Mouse (Mus musculus) heart, postnatal 4 days (tissue): Measurements from ENCODE around the gene Nr2f2. TPM values are rescaled to one million over a fixed set of nuclear protein-coding genes. Genes with fewer than 3 reads are reported as not detected.

Experiments used
- DNase-seq: peaks from one replicate; pipeline ENCODE4 v3.0.0; 2021
- total RNA-seq, 2 experiments: library from RNA; stranded (reverse); gene quantifications; 2 replicates each; pipeline ENCODE4 v1.2.3; 2021

Gene Nr2f2
- total RNA-seq, 2 experiments from 2014 or later, result 34.3 to 35.0 TPM

DNA sequence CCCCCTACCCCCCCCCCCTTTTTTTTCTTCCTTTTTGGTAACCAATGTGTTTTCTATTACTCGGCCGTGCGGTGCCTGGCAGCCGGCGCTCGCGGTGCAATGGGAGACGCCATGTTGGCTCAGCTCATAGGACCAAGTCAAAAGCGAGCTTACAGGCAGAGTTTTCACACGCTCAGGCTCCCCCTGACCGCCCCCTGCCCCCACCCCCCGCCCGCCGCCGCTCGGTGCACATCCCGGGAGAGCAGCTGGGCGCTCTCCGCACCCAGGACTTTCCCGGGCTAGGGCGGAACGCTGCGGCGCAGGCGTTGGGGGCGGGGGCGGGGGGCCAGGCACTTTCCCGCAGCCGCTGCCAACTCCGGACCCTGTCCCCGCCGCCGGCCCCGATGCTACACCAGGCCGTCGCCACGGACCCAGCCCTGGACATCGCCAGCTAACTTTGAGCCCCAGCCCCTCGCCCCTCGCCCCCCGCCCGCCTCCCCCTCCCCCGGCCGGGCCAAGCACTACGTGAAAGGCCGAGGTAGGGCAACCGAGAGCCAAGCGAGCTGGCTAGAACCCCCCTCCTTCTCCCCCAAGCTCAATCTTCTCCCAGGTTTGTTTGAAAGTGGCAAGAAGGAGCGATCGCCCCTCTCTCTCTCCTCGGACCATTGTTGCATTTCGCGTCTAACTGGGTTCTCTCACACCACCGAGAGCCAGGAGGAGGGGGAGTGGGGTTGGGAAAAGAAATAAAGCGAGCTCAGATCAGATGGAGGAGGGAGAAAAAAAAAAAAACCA is 15.6 kb downstream of the Nr2f2 start:
- peak; percentile 67 for DNase-seq

DNA sequence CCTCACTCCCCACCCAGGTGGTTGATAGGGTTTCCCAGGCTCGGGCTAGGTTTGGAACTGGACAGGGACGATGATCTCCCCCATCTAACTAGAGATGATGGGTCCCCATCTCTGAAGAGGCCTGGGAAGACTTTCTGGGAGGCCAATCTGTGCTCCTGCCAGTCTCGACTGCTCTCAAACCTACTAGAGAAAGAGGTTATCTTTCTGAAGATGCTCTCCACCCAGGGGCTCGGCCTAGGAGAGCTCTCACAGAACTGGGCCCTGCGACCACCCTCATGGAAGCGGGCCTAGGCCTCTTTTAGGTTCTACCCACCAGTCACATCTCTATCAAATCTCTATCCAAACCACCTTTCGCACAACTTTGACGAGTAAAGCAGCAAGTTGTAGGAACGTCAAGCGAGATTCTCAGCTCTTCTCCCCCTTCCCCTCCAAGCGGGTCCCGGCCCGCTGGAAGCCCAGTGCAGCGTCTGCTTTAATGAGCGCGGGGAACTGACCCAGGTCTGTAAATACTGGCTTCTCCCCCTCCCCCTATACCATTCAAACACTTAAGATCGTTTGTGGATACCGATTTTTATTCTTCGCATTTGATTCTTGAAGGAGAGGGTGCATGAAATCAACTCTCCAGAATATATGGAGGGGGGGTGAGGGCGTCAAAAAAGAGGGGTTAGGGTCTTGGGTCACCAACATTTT is 16.4 kb downstream of the Nr2f2 start:
- DNase-seq, result no peak

DNA sequence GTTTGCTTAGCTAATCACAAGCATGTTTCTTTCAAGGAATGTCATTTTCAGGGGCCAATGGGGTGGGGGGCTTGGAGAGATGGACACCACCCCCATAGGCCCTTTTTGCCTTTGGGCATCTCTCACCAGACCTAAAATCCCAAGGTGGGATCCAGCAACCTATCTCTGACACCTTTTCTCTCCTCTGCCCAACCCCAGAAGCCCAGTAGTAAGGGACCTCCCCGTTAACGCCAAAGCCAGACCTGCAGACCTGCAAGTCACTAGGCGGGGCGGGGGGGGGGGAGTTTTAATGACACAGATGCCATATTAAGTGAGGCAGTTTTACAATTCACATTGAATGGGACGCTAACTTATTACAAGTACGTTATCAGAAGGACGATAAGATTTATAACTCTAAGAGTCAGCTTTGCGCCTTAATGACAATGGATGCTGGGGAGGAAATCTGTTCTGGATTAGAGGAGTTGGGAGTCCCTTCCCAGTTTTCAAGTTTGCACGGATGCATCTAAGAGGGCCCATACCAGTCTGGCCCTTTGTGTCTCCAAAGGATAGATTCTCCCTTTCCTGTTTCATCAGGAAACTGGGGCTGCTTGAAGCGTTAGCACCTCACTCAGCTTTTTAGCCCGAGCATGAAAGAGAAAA is 17.4 kb downstream of the Nr2f2 start:
- no peak for DNase-seq

DNA sequence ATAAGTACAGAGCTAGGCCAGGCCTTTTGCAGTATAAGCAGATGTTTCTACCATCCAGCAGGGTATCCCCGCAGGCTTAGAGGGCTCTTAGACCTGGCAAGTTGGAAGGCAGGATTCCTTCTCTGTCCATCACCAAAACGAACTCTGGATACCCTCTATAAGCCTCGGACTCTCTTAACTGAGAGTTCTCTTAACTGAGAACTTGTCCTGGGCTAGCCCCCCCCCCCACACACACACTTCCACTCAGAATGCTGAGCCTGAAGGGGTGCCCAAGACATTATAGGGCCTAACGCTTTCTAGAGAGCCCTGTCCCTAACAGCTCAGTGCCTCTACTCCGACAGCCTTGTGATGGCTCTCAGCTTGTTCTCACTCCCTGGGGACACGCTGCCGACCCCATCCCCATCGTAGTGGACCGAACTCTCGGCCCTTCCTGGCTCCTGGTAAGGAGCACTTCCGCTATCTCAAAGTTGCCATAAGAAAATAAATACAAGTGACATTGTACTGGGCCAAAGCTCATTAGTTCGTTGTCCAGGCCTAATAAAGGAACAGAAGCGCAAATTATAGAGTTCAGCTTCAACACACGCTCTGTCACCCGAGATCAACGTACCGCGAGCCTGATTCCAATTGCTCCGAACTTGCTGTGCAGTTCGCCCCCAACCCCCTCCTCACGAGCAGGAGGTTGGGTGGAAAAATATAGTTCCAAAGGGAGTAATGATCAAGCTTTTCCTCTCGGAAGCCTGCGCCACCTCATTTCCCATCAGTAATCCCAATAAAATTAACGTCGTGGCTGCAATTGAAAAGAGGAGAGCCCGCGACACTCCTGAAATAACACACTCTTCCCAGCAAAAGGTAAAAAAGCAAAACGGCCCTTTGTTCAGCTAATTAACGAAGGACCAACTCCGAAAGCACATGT is 18.2 kb downstream of the Nr2f2 start:
- DNase-seq, result no peak

DNA sequence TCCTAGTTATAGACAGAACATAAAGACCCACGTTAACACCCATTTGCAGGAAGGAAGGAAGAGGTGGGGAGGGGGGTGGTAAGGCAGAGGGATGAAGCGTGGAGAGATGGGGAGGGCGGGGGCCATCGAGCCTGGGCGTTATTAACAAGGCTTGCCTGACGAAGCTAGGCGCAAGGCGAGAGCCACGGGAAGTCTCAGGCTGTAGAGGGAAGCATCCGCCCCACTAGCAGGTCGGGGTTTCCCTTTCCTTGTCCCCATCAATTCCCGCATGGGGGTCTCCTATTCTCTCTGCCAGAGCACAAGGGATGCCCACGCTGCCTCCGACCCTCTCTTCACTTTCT is 18.9 kb downstream of the Nr2f2 start:
- no peak for DNase-seq

DNA sequence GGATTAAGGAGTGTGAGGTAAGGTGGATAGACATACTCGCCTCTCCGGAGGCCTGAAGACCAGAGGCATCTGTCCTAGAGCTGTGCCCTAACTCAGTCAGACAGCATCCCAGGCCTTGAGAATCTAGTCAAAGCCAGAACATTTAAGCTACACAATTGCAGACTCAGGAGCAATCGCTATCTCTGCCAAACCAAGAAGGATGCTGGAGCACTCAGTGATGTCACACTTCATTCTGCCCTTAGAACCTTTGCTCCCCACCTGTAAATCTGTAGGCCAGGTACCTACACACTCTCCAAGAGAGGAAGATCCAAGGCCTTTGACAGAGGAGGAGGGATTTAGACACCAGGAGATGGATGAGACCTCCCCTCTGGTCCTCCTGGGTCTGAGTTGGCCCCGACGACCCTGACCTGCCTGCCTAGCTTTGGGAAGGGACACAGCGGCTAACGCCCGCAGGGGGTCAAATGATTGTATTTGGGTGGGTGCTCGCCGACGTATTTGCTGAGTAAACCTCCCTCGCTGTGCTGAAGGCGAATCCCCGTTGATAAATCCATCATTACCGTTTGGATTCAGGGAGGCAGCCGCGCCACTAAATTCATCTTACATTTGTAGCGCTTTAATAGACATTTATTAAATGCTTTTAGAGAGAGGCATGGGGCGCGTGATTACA is 19.5 kb downstream of the Nr2f2 start:
- no peak for DNase-seq

DNA sequence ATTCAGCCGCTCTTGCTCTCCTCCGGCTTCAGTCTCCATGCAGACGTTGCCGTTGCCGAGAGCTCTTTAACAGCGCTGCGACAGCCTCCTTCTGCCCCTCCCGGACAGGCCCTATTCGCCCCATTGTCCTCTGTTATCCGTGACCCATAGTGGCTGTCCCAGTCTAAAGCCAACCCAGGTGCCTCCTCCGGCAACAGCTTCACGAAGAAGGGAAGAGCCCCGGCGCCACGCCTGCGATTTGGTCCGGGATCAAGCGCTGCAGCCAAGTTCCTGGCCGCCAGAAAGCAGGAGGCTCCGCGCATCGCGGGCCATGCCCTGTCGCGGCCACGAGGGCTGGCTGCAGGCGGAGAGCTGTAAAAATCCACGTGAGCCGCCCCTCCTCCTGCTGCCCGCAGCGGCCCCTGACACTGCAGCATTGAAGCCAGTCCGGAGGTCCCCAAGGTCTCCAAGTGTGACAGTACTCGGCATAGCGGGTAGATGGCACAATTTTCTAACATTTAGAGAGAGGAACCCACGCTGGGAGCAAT is 20.5 kb downstream of the Nr2f2 start:
- peak; percentile 80 for DNase-seq

DNA sequence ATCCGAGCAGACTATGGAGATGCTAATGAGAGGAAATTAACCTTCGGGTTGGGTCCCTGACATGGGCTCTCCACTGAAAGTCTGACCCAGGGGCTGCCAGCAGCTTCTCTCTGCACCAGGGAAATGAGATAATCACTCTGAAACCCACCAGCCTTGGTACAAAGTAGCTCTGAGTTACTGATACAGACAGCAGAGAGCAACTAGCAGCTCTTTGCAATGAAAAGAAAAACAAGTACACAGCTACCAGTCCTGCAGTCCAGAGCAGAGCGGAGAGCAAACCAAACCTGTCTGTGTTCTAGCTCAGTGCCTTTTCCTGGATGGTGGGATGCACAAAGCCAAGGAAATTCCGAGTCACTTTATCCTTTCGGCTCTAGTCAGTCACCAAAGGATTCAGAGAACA is 23.1 kb downstream of the Nr2f2 start:
- no peak for DNase-seq

DNA sequence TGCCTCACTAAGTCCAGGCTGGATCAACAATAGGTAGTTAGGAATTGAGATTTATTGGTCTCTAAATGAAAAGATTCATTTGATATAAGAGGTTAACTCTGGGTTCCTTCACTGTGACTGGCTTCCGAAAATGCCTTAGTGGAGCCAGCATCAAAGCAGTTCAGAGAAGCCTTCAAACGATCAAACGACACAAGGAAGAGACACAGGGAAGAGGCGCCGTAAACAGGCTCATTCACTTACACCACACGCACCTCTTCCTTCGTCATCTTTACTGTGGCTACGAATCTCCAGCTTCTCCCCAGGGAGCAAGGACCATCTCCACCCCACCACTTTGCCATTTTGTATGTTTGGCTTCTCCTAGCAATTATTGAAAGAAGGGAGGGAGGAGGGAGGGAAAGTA is 23.8 kb downstream of the Nr2f2 start:
- DNase-seq, result no peak

DNA sequence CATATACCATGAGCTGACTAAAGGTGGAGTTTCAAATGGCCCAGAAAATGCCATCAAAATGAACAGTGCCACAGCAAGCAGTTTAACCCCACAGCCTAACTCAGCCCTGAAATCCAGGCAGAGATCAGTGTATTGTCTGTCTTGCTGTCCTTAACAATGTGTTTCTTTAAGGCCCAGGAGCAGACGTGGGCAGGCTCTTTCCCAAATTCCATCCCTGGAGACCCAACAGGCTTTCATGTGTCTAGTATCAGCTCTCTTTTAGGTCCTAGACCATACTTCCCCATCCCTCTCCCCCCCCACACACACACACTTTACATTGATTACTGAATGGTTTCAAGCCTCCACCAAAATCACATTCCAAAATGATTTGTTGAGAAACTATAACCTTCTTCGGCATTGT is 24.5 kb downstream of the Nr2f2 start:
- DNase-seq, result no peak

DNA sequence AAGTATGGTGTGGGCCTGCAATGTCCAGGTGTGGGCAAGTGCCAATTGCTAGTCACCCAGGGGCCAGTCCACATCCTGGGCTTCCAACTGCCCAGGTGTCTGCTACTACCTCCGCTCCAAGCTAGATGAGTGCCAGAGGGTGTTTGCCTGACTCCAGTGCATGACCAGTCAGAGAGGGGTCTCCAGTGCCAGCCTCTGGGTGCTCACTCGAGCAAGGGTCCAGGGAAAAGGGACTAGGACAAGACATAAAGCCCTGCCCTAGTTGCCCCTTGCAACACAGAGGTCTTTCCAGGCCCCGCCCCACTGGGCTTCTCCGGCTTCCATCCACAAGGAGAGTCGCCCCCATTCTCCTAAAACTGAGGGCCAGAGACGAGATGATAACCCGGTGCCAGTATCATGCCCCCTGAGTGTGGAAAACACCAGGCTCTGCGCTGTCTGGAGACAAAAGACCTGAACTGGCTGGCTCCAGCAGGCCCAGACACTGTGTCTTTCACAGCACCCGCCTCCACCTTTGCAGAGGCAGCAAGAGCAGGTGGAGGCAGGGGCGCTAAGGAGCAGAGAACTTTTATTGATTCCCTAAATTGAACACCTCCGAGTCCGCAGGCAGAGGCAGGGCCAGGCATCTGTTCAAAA is 26.4 kb downstream of the Nr2f2 start:
- DNase-seq, result no peak

DNA sequence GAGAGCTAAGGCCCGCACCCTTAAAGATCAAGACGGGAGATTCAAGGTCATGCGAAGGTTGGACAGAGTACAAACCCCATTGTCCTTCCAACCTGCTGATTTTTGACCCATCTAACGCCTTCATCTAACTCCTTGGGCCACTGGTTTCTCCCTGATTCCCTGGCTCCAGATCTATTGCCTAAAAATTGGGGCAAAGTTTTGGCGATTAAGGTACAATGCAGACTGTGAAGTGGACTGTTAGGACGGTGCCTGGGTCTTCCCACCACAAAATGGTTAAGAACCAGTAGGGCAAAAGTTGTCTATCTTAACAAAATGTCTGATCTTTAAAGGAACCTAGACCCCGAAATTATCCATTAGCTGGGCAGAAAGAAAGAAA is 28.3 kb downstream of the Nr2f2 start:
- DNase-seq, result no peak

DNA sequence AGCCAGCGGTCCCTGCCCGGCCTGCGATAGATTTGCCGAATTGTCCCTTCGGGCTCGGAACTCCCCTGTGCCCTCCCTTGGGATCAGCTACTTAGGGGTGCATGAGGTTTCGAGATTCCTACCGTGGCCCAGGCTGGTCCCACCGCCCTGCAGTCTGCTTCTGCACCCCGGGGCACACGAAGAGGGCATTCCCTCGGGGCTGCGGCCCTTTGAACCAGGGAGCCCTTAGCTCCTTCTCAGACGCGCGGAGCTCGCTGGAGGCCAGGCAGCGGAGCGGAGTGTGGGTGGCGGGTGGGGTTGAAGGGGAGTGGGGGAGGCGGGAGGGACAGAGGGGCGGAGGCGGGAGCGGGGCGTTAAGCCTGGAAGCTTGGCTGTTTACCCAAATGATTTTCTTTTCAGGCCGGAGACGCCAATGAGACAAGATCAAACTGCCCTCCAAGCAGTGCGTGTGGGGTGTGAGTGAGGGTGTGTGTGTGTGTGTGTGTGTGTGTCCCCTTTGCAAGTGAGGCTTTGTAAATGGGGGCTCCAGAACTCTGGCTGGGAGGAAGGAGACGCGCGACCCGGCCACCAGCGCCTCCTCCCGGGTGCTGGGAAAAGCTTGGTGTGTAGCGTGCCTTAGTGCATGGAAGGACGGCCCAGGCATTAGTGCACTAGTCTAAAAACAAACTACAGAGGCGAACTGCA is 28.8 kb downstream of the Nr2f2 start:
- no peak for DNase-seq

DNA sequence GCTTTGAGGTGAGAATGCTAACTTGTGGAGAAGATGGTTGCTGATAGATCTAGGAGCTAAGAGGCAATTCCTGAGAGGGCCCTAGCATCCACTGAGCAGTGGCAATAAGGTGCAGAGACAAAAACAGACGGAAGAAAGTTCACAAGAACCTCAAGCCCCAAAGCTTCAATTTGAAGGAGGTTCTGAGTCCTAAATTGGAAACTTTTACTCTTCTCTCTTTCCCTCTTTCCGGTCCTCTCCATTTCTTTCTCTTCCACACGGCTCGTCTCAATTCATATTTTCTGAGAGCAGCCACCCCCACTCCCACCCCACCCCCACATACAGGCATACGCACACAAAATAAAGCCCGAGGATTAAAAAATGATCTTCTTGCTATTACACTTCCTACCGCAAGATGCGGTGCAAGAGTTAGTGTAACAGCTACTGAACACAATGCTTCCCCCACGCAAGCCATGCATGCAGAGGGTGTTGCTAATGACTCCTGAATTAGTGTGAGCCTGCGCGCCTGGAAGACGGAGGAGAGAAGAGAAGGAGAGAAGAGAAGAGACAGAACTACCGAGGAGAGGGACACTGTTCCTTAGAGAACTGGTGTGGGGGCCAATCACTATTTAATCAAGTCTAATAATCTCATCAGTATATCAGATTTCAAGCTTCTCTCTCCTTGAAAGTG is 29.8 kb downstream of the Nr2f2 start:
- DNase-seq, result no peak

DNA sequence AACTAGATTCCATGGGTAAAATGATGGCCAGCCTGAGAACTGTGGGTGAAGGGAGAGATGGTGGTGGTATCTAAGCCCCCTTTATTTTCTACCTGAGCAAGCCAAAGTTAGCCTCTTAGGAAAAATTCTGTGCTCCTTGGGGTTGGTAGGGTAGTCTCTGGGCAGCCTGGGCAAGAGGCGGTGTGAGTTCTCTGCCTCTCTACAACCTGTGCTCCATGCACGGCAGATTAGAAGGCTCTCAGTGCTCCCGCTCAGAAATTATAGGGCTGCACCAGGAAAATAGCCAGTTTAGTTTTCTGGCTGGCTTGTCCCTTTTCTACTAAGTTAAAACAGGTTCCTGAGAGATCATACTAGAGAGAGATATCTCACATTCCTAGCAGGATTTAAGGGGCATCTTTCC is 30.4 kb downstream of the Nr2f2 start:
- DNase-seq, result no peak

DNA sequence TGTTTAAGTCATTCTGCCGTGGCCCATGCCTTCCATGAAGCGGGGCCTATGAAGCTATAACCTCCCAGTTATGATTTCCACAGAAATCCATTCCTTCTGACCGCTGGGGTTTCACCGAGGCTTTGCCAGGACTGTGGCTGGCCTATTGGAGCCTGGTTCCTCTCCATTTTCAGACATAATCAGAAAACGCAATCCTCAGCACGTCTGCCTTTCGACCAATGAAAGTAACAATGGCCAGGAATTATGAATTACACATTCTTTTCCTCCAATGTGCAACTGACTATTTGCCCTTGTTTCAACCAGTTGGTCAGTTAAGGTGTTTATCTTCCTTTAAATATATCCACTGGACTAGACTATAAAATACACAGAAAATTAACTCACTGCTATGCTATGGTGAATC is 31.1 kb downstream of the Nr2f2 start:
- DNase-seq, result no peak

DNA sequence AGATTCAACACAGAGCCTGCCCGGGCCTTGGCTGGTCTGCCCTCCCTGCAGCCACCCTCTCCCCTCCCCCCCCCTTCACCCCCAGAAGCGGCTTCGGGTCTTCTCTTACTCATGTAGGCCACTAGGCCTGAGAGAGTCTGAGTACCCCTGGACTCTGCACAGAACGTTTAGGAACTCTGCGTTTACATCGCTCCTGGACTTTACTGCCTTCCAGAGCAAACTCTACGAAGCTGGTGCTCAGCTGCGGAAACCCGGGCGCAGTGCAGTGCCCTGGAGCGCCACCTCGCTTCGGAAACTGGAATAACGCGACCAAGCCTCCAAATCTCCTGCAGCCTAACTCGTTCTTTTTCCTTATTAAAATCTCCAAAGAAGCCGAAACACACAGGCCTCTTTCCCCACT is 31.7 kb downstream of the Nr2f2 start:
- peak; percentile 88 for DNase-seq

DNA sequence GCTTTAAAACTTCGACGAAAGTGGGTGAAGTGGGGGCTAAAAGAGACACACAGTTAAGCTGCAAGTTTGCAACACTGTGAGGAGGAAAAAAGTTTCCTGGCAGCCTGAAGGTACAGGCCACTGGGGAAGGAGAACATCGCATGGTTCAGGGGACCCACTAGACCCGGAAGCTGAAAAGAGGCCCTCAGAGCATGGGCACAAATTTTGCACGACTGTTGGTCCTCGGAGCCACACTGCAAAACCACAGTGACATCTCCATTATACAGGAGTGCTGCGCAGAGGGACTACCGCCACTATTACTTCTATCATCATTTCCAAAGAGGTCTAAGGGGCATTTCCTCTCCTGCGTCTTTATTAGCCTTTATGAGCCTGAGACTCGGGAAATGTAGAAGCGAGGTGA is 32.7 kb downstream of the Nr2f2 start:
- no peak for DNase-seq

DNA sequence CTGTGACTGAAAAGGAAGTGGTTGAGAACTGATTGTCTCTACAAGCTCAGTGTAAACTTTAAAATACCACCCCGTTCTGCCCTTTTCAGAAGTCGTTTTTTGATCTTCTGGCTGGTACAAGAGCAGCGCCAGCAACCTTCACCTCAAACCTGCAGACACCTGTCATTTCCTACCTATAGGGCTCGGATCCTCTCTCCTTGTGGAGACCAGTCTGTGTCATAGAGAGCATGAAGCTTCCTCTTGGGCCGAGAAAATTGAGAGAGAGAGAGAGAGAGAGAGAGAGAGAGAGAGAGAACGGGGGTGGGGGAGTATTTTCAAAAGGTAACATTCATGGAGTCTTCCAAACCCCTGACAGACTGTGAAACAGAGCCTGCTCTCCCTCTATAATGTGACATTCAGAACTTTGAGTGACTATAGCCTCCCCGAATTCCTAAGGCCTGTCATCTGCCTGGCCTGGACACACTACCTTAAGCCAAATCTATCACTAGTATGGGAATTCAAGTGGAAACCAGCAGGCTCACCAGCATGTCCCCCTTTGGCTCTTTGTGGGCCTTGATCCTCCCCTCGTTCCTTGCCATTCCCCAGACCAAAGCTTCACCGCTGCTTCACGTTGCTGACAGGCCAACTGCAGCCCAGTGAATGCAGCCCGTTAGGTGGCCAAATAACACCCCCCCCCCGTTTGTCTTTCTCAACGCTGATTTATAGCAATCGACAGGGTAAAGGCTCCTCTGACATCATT is 33.4 kb downstream of the Nr2f2 start:
- no peak for DNase-seq
